Mouse (Mus musculus): ENCODE data around the gene Trnt1. TPM values are rescaled to one million over a fixed set of nuclear protein-coding genes. Genes with fewer than 3 reads are reported as not detected.

Trnt1 gene
- total RNA-seq (2021): 10 to 100 TPM; 29.1 to 32.6 TPM
- long read RNA-seq, experiment 1, transcript Trnt1-201 (9 exons, 2,283 nt): major isoform, 24 of 54 reads
- long read RNA-seq, experiment 1, transcript Trnt1-203 (9 exons, 1,398 nt): minor isoform, 20 of 54 reads
- long read RNA-seq, experiment 1, partial matches to known transcripts: 5 of 54 reads
- long read RNA-seq, experiment 1, other reads (novel, unspliced or antisense): 4 of 54 reads
- long read RNA-seq, experiment 2, transcript Trnt1-203 (9 exons, 1,398 nt): minor isoform, 12 of 56 reads
- long read RNA-seq, experiment 2, transcript Trnt1-201 (9 exons, 2,283 nt): major isoform, 23 of 56 reads
- long read RNA-seq, experiment 2, partial matches to known transcripts: 15 of 56 reads
- long read RNA-seq, experiment 2, other reads (novel, unspliced or antisense): 6 of 56 reads

DNA sequence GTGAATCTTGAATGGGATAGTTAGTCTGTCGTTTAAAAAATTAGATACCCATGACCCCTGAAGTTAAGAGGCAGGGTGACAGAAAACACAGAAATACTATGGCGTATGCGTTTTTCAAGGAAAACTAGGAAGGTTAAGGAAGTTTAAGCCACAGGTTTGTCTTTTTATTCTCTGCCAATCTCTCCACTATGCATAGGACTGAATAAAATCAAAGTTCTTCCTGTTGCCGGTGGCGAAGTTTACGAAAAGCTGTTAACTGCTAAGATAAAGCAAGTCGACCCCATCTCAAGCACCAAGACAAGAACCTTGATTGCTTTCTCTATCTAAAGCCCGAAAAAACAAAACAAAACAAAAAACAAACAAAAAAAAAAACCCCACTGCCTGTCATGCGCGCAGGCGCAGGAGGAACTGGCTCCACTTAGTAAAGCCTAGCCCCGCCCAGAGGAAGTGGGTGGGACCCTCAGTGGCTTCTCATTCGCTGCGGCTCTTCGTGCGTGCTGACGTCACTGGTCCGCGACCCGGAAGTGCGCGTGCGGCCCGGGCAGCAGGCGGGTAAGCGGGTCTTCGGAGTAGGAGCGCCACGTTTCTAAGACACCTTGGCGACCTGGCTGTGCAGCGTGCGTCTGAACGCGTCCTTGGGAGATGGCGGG, at the start of gene Trnt1:
Trnt1 (plus strand) TSS at position 481 of the 650 bp plus-strand sequence.
- peak; percentile 97 to 99 for DNase-seq
- intact Hi-C loops (cut with DNase I): loop anchor here (1.0 kb wide), 1 partner anchor 32 kb away; the partner anchor contains the start of gene Crbn

DNA sequence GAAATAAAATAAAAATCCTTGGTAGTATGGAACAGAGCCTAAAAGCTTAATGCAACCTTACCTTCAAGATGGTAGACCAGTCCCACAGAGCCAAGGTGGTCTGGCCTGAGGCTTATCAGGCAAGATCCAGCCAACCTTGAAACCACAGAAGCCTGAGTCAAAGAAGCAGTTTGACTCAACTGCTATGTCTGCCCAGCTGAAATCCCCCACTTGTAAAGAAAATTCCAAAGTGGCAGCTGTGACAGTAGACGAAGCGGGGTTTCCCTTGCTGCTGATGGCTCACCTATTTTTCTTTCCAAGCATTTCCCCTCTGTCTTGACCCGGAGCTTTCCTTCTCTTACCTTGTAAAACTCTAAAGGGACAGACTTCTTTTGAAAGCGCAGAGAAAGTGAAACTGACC, 43.3 kb upstream of the Trnt1 start:
- intact Hi-C loops (cut with DNase I): no loop called here
- no peak for DNase-seq

DNA sequence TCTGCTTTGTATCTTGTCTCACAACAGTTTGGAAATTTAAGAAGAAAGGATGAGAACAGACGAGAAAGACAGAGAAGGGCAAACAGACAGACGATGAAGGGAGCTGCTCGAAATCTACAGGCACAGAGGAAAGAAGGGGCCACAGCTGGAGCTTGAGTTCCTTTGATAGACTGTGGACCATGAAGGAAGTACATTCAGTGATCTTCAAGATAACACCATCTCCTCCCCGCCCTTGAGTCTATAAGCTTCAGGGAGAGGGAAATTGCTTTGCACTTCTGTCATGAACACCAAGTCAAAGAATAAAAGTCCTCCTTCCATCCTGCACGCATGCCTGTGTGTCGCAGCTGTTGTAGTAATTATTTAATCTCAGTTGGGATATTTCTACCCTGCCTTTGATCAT, 42.8 kb upstream of the Trnt1 start:
- no peak for DNase-seq
- intact Hi-C loops (cut with DNase I): no loop called here

DNA sequence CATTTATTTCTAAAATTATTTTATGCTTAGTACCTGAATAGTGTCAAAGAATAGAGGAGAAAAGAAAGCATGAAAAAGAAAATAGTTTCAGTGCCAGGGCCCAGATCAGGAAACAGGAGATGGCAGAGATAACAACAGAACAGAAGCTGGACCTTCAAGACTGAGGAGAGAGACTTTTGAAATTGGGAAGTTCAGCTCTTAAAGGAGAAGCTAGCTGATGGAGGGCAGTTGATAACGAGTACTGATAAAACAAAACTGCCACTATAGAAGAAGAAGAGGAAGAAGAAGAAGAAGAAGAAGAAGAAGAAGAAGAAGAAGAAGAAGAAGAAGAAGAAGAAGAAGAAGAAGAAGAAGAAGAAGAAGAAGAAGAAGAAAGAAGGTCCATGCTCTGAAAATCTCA, 41.2 kb upstream of the Trnt1 start:
- intact Hi-C loops (cut with DNase I): no loop called here

DNA sequence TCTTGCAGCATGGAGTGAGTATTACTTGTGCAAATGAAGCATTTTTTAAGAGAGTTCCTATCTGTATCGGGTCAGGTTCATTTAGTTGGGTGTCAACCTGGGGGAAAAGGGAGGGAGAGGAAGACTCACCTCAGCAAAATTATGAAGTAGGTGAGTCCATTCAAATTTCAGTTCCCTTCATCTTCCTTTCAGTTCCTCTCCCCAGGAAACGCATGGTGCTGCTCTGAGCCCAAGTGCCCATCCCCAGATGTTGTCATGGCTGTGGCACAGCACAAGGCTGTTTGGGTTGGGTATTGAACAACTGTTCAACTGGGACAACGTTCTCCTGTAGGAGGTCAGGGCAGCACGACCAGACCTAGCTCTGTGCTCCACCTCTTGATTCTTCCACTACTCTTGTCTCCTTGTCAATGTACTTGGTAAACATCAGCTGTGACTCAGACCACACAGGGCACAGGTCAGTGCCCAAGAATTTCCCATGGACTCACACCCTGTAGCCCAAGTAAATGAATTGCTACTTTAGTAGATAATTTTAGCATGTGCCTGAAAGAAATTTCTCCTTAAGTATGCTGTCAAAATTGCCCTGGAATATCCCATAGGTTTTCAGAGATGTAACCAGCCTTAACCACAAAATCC, 39.1 kb upstream of the Trnt1 start:
- DNase-seq: no peak
- intact Hi-C loops (cut with DNase I): no loop called here

More for the DNA sequence above, 41.2 kb upstream of the Trnt1 start:
- DNase-seq: no peak

DNA sequence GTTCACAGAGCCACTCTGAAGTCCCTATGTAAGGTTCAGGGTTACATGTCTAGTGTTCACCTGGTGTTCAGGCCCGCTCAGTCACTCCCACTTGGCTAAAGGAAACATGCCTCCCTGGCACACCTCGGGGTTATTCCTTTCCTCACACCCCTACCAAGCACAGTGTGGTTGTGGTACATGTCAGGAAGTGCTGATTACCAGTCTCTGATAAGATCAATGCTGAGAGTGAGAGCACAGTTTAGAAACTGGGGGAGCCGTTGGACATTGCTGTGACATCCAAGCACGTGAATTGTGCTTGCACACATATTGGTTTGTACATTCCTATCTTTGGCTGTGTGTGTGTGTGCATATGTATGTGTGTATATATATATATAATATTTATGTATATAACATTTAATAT, 36.4 kb upstream of the Trnt1 start:
- intact Hi-C loops (cut with DNase I): no loop called here
- DNase-seq: no peak

DNA sequence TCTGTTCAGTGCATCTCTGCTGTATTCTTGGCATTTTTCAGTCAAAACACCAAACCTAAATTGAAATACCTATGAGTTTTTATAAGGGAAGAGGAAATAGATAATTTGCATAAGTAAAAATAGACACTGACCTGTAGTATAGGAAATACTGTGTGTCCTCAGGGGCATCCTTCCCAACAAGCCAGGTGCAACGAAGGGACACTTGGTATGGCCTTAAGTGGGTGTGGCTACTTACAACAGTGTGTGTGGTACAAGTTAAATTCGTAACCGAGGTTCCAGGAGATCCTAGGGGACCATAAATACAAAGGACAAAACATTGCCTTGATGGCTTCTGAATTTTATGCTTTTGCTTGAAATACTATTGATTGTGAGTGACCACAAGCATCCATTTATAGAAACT, 30.7 kb upstream of the Trnt1 start:
- DNase-seq: no peak
- intact Hi-C loops (cut with DNase I): no loop called here

DNA sequence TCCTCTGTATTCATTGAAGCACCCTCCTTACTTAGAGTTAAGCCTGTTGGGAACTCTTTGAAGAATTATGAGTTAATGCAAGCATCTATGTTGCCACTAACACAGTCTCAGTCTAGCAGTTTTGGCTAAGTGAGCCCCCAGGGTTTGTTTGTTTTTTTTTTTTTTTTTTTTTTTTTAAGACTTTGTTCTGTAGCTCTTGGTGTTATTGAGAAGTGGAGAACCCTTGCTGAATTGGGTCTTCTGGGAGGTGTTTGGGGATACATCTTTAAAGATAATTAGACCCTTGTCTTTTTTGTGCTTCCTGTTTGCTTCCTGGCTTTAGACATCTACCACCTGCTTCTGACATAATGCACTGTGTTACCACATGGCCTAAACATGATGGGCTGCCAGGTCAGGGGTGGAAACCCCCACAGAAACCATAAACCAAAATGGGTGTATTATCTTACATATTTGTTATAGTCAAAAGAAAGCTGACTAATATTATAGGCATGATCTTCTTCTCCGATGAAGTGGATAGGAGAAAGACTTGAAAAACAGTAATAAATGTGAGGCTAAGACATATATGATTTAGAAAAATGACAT, 28.6 kb upstream of the Trnt1 start:
- intact Hi-C loops (cut with DNase I): no loop called here
- DNase-seq: no peak

DNA sequence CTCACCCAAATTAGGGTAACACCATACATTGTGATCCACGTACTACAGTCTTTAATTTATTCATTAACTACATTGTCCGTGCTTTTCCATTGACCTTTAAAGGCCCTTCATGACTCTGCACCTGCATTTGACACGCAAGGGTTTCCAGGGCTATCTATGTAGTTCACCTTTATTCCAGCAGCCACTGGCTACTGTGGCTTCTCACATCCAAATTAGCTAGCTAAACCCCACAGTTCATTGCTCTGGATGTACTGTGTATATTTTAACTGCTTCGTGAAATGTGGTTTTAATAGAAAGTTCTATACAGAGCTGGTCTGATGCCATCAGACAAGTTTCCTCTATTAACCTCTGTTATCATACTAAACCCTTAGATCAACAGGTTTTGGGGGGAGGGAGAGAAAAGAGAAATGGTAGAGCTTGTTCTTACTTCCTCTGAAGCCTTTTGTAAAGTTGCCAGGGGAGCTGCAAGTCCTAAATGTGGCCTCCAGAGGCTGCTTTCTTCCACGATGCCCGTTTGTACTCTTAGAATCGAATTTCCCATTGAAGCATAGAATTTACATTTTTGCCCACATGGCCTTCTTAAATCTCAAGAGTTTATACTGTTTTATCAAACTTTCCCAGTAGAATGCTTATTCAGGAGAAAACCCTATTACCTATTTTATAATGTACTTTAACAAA, 25.2 kb upstream of the Trnt1 start:
- intact Hi-C loops (cut with DNase I): no loop called here
- DNase-seq: no peak

DNA sequence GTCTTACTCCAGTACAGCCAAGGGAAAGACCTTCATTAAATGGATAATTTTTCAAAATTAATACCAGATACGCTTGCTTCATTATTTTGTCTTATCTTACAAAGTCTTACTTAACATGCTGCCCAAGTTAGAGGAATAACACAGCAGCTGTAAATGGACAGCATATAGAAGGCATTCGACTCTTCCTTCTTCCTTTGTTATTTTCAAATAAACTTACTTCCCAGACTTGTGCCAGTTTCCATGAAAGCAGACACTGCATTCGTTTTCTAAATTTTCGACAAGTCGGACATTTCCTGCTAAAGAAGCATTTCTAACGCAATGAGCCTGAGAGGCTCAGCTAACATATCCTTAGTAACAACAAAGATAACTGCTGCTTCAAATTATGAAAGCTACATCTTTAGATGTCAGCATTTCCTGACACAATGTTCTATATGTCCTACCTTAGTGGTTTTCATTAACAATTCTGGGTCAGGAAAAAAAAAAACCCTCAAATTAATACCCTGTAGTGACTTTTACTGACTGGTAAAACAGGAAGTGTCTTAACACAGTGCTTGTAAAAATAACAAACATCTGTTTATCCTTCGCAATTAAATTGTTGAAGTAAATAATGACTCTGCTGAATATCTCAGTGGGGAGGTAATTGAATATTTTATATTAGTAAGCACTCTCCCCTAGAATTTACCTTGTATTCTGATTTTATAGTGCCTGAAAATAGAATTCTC, 23.1 kb upstream of the Trnt1 start:
- intact Hi-C loops (cut with DNase I): no loop called here
- DNase-seq: no peak

DNA sequence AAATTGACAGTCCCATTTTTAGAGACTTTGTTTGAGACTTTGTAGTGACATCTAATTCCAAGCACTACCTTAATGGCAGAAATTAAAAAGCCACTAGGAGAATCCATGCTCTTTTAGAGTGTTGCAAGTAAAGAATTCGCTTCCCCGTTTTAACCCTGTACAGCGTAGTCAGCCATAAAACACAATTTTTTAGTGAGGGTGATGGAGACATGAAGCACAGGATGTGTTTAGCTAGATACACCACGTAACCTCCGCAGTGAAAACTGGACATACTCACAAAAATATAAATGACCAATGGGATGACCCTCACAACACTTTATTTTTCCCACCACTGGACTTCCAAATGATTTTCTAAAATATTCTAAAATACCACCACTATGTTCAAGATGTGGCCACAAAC, 21.7 kb upstream of the Trnt1 start:
- intact Hi-C loops (cut with DNase I): no loop called here
- DNase-seq: no peak

DNA sequence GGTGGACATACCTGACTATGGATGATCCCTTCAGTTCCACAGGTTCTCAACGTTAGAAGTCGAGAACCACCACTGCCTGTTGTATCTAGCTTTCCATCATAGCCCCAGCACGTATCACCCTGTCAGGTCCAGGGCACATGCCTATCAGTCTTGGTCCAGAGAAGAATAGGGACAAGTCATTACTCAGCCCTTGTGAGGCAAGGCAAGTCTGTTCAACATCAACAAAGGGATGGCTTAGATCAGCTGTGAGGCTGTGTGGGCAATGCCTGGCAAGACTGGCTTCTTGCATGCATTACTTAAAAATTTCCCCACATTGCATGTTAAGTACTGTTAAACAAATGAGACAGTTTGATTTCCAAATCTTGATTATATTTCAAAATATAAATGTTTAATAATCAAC, 21.1 kb upstream of the Trnt1 start:
- no peak for DNase-seq
- intact Hi-C loops (cut with DNase I): no loop called here

DNA sequence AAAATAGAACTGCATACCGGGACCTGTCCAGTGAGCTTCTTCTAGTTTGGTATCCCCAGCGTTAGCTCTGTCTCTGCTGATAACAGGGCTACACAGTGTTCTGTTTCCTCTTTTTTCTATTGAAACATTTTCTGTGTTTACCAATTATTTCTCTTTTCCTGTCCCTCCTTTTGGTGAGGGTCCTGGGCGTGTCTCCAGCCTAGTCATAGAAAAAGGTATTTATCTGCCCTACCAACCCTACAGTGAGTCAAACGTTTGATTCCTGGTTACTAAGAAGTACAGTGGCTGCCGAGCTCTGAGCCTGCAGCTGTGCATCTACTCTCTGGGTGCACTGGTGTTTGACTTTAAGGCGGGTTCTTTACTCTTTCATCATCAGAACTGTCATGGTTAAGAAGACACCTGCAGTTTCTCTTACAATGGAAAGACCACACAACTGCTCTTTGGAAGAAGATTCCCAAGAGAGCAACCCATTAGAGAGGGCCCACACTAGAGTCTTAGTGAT, 20.0 kb upstream of the Trnt1 start, which contains the start of gene Il5ra:
Il5ra (minus strand) TSS at position 151 of the 502 bp plus-strand sequence.
- no peak for DNase-seq
- intact Hi-C loops (cut with DNase I): no loop called here

DNA sequence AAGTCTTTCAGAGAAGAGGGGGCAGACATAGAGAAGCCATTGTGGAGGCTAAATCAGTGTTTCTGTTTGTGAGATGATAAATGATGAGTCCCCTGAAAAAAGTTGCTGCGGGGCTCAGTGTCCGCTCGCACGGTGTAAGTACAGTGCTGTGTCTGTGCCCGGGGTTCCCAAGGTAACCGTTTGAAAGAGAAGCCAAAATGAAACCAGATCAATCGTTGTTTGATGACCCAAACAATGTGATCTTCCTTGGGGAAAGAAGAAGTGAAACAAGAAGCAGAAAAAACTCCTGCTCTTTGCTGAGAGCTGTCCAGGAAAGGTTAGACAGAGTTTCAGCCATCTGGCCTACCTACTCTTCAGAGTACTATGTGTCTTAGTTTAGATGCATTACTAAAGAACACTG, 18.6 kb upstream of the Trnt1 start:
- DNase-seq: no peak
- intact Hi-C loops (cut with DNase I): no loop called here

DNA sequence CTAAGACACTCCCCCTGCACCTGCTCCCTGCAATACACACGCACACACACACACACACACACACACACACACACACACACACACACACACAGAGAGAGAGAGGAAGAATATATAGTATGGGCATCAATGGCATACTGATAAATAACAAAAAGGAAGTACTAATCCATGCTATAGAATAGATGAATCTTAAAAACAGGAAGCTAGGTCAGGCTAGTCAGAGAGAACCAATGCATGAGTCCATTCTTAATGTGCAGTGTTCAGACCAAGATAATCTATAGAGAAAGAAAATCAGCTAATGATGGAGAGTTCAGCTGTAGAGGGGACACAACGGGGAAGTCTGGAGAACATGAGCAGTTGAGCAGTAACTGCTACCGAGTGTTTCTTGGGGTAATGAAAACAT, 10.6 kb upstream of the Trnt1 start:
- no peak for DNase-seq
- intact Hi-C loops (cut with DNase I): no loop called here

DNA sequence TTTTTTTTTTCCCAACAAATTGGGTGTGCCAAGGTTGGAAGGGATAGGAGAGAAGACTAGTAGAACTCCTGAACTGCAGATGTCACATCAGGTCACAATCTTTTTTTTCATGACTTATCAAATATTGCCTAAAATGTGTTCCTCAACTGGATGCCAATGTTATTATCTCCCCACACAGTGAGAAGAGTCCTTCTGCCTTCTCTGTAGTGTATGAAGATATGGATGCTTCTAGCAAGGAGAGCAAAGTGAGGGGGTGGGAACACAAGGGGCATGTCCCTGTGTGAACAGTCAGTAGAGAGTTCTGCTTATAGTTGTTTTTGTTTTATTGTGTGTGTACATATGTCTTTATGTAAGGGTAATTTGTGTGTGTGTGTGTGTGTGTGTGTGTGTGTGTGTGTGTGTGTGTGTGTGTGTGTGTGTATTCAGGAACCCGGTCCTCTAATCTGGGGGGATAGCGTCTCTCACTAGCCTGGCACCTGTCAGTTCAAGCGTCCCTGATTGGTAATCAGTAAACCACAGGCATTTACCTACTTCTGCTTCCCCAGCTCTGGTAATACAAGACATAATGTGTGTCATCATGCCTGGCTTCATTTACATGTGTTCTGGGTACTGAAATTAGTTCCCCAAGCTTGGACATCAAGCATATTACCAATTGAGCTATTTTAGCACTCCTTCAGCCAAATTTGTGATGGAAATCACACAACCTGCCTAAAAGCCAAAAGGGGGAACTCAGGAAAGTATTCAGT, 8.3 kb upstream of the Trnt1 start:
- intact Hi-C loops (cut with DNase I): no loop called here

DNA sequence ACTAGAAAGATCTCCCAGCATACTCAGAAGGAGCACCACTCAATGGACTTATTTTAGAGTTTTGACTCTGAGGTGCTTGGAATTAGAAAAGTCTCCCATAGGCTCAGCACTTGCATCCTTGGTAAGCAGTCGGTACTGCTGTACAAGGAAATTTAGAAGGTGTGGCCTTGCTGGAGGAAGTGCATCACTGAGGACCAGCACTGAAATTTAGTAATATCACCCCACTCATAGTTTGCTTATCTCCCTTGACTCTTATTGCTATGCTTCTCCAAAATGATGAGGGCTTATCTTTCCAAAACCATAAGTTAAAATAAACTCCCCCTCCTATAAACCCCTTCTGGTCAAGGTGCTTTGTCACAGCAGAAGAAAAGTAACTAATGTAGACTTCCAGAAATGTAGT, 7.4 kb upstream of the Trnt1 start:
- DNase-seq: no peak
- intact Hi-C loops (cut with DNase I): no loop called here

More for the DNA sequence above, 8.3 kb upstream of the Trnt1 start:
- DNase-seq: no peak

DNA sequence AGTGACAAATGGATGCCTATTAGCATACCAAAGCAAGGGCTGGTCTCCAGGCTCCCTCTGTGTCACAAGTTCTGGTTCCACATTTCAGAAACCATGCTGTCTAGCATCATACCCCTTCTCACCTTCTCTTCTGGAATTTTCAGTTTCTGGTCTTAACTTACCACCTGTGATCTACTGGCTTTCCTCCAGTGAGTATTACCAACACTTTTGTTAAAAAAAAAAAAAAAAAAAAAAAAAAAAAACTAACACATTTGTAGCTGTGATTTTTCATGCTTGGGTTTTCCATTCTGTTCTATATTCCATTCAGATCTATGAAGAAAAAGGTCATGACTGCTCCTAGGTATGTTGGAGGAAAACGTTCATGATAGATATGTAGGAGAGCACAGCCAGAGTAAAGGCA, 3.0 kb upstream of the Trnt1 start:
- intact Hi-C loops (cut with DNase I): no loop called here
- no peak for DNase-seq

DNA sequence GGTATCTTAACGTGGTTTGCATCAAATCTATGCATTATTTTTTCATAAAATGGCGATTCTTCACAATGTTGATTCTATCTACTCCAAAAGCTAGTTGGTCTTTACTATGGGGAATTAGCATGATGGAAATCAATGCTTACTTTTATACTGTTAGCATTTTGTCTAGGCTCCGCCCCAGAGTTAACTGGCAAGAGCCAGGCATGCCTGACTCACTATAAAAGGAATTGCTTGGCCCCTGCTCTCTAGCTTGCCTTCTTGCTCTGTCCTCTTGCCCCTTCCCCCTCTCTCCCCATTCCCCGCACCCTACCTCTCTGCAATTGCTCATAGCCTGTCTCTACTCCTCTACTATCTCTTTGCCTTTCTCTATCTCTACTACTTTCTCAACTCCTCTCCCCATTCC, 2.1 kb upstream of the Trnt1 start:
- intact Hi-C loops (cut with DNase I): no loop called here
- DNase-seq: no peak
